Mouse (Mus musculus) kidney, embryonic 16.5 days (tissue): Measurements from ENCODE around the gene Tmem184a. TPM values are rescaled to one million over a fixed set of nuclear protein-coding genes. Genes with fewer than 3 reads are reported as not detected.

Experiments
- ATAC-seq: fragments of 200-750 bp; cut with Nextera tagmentation; 2 replicates; pipeline ENCODE4 v1.8.0; 2017; ENCODE audit warnings: moderate TSS enrichment; ENCODE audit not compliant: low FRiP score, low TSS enrichment
- H3K27ac ChIP-seq: fragments of 300-500 bp; sonication (generic); 2 replicates; pipeline ENCODE4 v1.5.1; 2014; ENCODE audit warnings: low read length
- H3K27me3 ChIP-seq: fragments of 300-500 bp; sonication (generic); 2 replicates; pipeline ENCODE4 v1.6.1; 2014; ENCODE audit warnings: low read length, control low read depth, mixed read lengths; ENCODE audit not compliant: insufficient read depth
- H3K36me3 ChIP-seq: fragments of 300-500 bp; sonication (generic); 2 replicates; pipeline ENCODE4 v1.6.1; 2014; ENCODE audit warnings: low read length, control low read depth, mixed read lengths; ENCODE audit not compliant: insufficient read depth
- H3K4me1 ChIP-seq: fragments of 300-500 bp; sonication (generic); 2 replicates; pipeline ENCODE4 v1.6.1; 2014; ENCODE audit warnings: low read length, control low read depth, mixed read lengths; ENCODE audit not compliant: insufficient read depth
- H3K4me2 ChIP-seq: fragments of 300-500 bp; sonication (generic); replicated peaks from 2 replicates; pipeline ENCODE4 v1.6.1; 2014; ENCODE audit warnings: low read depth, low read length
- H3K4me3 ChIP-seq: fragments of 300-500 bp; sonication (generic); 2 replicates; pipeline ENCODE4 v1.5.1; 2014; ENCODE audit warnings: mild to moderate bottlenecking, low read length
- H3K9ac ChIP-seq: fragments of 300-500 bp; sonication (generic); replicated peaks from 2 replicates; pipeline ENCODE4 v1.6.1; 2014; ENCODE audit warnings: low read length
- H3K9me3 ChIP-seq: fragments of 300-500 bp; sonication (generic); 2 replicates; pipeline ENCODE4 v1.6.1; 2016; ENCODE audit warnings: low read length, control low read depth
- WGBS: fragments of 180-500 bp; shearing (Covaris S2); extraction: QIAGEN DNeasy Blood & Tissue Kit; methylation state at CpG from one replicate; pipeline ENCODE4 v1.1.7; 2014; 5-methylcytosine and 5-hydroxymethylcytosine counted together
- polyA plus RNA-seq: library from polyadenylated mRNA; unstranded; fragments of >200 nt; fragmentation: Nextera tagmentation; extraction: Ambion mirVana; gene quantifications from 2 replicates; pipeline ENCODE4 v1.2.1, GENCODE M21; 2015

The Tmem184a gene
- polyA plus RNA-seq, 1 experiment from 2014 or later, result 10.3 TPM

DNA sequence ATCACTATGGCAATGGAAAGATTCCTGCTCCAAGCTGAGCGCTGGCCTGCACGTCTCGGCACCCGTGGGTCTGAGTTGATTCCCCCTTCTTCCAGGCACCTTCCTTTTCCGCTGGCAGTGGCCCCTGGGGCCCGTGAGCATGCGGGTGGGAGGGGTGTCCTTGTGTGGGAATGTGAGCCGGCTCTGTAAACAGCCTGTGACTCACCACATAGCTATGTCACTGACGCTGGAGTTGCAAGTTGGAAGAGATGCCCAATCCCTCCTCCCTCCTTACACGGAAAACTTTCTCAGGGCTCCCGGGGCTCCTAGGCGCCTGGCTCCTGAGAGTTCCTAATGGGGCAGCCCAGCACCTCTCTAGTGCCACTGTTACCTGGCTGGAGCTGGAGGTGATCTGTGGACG, 22.8 kb downstream of the Tmem184a start:
- WGBS, result 6% methylated on average over 13 of the region's 13 CpGs
- Histone ChIP-seq H3K27me3 (no peaks in the 10 kb centered on the region), H3K9me3 (no peaks in the 10 kb centered on the region), H3K4me2 (peak overlapping the region; percentile 38), H3K27ac (peak overlapping the region; percentile 84), H3K4me3 (peak overlapping the region; percentile 1; the same call in 1 of the 2 replicates), H3K9ac (peak overlapping the region; percentile 18; the same call in 1 of the 2 replicates), H3K36me3 (peaks cover 20% of the 10 kb centered on the region; the same call in 1 of the 2 replicates), H3K4me1 (peaks cover 53% of the 10 kb centered on the region)
- ATAC-seq, result peak; percentile 69

DNA sequence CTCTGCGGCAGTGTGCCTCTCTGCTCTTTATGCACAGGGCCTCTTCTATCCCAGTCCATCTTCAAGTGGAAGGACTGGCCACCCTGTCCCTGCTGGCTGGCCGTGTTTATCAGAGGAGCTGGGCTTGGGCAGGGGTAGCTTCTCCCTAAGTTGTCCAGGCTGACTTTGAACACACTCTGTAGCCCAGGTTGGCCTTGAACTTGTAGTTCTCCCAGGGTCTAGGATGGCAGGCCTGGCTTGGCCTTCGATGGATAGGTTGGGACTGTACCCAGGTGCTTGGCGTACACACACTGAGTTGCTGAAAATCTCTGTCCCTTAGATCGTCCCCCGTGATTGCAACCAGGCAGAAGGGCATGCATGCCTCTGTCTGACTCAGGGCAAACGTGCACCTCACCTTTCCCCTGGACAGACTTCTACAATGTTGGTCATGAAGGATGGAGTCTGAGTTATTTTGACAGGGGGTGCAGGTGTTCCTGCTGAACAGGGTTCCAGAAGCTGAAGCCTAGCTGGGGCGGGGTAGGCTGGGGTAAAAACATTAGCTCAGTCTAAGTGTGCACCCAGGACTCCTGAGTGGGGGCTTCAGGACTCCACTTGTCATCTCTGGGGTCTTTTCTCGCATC, 23.6 kb downstream of the Tmem184a start:
- H3K36me3 ChIP-seq, result peaks cover 13% of the 10 kb centered on the region; the same call in 1 of the 2 replicates
- peaks cover 55% of the 10 kb centered on the region for H3K4me1 ChIP-seq
- H3K4me2 ChIP-seq, result no peak overlapping the region
- H3K27me3 ChIP-seq, result no peaks in the 10 kb centered on the region
- peak overlapping the region; percentile 84; the same call in 1 of the 2 replicates for H3K27ac ChIP-seq
- 0 out of 2 replicates have a peak overlapping the region, but pooled peaks have one; percentile 18 for H3K9ac ChIP-seq
- H3K4me3 ChIP-seq, result no peak overlapping the region
- no peak for ATAC-seq
- no peaks in the 10 kb centered on the region for H3K9me3 ChIP-seq
- WGBS, result 77% methylated on average over 9 of the region's 9 CpGs

DNA sequence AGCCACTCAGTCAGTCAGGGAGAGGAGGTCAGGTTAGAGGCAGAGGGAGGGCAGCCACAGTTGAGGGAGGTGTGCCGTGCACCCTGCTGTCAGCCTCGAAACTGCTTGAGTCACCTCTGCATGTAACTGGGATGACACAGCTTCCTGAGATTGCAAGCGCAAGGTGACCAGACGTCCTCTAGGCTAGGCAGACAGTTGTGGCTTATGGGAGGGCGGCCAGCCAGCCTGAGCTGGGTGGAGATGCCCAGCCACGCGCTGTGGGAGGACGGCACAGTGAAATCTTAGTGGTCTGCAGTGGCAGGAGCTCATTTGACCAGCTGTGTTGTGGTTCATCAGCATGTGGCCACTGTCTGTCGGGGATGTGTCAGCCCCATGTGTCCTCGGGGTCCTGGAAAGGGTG, 24.8 kb downstream of the Tmem184a start:
- H3K4me2 ChIP-seq, result no peak overlapping the region
- no peak overlapping the region for H3K4me3 ChIP-seq
- ATAC-seq, result no peak
- H3K27ac ChIP-seq, result no peak overlapping the region
- 51% methylated on average over 10 of the region's 10 CpGs for WGBS
- H3K9me3 ChIP-seq, result no peaks in the 10 kb centered on the region
- no peaks in the 10 kb centered on the region for H3K27me3 ChIP-seq
- H3K4me1 ChIP-seq, result peaks cover 58% of the 10 kb centered on the region
- H3K9ac ChIP-seq, result no peak overlapping the region; the same call in 1 of the 2 replicates
- 0 out of 2 replicates have a peak, but pooled peaks cover 4% of the 10 kb centered on the region for H3K36me3 ChIP-seq

DNA sequence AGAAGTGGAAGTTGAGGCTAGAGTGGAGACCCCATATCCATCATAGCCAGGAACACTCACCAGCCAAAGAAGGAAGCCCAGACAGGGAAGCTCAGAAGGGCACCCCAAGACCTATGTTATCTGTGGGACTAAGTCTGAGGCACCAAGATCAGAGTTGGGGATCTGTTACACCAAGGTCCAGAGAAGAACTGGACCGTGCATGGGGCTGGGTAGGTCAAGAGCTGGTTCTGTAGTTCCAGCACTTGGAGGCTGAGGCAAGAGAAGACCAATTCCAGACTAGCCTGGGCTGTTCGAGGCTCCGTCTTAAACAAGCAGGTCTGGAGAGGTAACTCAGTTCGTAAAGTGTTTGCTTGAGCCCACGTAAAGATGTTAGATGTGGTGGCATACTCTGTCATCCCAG, 25.6 kb downstream of the Tmem184a start:
- 88% methylated on average over 5 of the region's 5 CpGs for WGBS

DNA sequence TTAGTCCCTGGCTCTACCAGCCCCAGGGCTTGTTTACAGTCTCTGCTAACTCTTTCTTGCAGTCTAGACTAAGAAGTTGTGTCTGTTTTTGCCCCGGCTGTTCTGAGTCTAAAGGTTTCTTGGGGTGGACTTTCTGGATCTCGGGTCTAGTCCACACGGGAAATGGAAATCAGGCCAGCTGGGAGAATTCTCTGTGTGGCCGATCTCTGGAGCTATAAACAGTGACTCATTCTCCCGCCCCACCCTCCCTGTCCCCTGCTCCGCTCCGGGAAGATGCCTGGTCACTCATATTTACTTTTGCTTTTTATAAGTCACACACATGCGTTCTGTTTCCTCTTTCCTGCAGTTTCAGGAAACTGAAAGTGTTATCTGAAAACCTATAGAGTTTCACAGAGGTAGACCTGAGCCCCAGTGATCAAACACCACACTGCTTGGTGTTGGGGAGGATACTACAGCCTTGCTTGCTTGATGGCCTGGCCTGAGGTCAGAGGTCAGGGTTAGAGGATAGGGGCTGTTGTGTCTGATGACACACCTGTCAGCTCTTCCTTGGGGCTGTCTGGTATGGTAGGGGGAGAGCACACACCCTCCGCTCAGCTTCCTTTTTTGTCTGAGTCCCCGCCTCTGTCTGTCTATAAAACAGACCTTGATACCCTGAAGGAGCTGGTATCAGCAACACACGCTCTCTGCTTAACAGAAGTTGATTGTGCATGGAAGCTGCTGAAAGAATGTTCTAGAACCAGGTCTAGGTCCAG, 26.2 kb downstream of the Tmem184a start:
- no peaks in the 10 kb centered on the region for H3K36me3 ChIP-seq
- no peaks in the 10 kb centered on the region for H3K9me3 ChIP-seq
- no peak overlapping the region for H3K9ac ChIP-seq
- peak overlapping the region; percentile 63 for H3K27ac ChIP-seq
- H3K4me2 ChIP-seq, result peak overlapping the region; percentile 98
- H3K4me1 ChIP-seq, result peaks cover 54% of the 10 kb centered on the region
- H3K27me3 ChIP-seq, result no peaks in the 10 kb centered on the region
- no peak for ATAC-seq
- WGBS, result 36% methylated on average over 11 of the region's 11 CpGs
- H3K4me3 ChIP-seq, result peak overlapping the region; percentile 71

More for the DNA sequence above, 25.6 kb downstream of the Tmem184a start:
- Histone ChIP-seq H3K36me3 (no peaks in the 10 kb centered on the region), H3K9me3 (no peaks in the 10 kb centered on the region), H3K9ac (no peak overlapping the region), H3K4me3 (no peak overlapping the region), H3K4me1 (peaks cover 58% of the 10 kb centered on the region), H3K27me3 (no peaks in the 10 kb centered on the region), H3K4me2 (0 out of 2 replicates have a peak overlapping the region, but pooled peaks have one; percentile 98), H3K27ac (no peak overlapping the region)
- no peak for ATAC-seq

DNA sequence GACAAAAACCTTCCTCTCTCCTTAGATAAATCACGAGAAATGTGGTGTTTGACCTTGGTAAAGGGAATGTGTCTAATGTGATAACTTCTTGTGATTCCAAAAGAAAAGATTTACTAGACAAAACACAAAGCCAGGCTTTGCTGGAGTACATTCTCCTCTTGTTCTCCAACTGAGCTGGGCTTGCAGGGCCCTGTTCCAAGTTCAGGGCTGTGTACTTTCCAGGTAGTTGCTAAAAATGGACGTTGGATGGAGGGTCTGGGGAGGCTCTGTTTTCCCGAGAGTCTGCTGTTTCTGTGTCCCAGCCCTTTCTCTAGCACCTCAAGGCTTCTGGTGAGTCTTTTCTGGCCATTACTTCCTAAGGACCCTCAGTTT, 26.8 kb downstream of the Tmem184a start:
- Histone ChIP-seq H3K36me3 (no peaks in the 10 kb centered on the region), H3K4me2 (peak overlapping the region; percentile 98), H3K9me3 (no peaks in the 10 kb centered on the region), H3K9ac (no peak overlapping the region), H3K4me1 (peaks cover 48% of the 10 kb centered on the region), H3K27me3 (no peaks in the 10 kb centered on the region), H3K27ac (peak overlapping the region; percentile 63), H3K4me3 (peak overlapping the region; percentile 71)
- WGBS, result 39% methylated on average over 3 of the region's 3 CpGs
- ATAC-seq, result no peak

DNA sequence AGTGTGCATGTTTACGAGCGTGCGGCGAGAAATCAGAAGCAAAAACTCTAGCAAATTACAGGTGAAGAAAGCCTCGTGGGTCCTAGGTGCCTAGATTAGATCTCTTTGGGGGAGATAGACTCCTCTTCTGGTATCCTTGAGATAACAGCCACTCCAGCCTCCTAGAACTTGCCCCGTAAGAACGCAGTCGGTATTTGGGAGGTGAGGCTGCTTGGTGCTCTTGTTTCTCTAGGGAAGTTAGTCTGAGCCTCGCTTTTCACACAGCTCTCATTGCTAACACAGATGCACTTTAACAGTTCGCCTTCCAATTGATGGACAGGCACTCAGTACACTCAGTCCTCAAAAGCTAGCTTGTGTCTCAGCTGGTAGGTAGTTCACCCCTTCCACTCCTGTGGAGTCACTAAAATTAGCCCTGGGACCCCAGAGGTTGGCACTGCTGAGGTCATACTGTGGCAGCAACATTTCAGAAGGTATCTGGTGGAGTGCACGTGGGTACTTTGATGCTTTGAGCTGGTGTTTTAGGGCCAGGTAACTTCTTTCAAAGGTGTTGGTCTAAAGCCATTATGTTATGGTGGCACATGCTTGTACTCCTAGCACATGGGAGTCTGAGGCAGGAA, 27.4 kb downstream of the Tmem184a start:
- 16% methylated on average over 11 of the region's 11 CpGs for WGBS
- peak overlapping the region; percentile 98 for H3K4me2 ChIP-seq
- H3K27ac ChIP-seq, result no peak overlapping the region
- no peaks in the 10 kb centered on the region for H3K9me3 ChIP-seq
- H3K36me3 ChIP-seq, result no peaks in the 10 kb centered on the region
- peak overlapping the region; percentile 71 for H3K4me3 ChIP-seq
- no peak for ATAC-seq
- H3K27me3 ChIP-seq, result no peaks in the 10 kb centered on the region
- H3K4me1 ChIP-seq, result peaks cover 42% of the 10 kb centered on the region
- peak overlapping the region; percentile 75 for H3K9ac ChIP-seq

DNA sequence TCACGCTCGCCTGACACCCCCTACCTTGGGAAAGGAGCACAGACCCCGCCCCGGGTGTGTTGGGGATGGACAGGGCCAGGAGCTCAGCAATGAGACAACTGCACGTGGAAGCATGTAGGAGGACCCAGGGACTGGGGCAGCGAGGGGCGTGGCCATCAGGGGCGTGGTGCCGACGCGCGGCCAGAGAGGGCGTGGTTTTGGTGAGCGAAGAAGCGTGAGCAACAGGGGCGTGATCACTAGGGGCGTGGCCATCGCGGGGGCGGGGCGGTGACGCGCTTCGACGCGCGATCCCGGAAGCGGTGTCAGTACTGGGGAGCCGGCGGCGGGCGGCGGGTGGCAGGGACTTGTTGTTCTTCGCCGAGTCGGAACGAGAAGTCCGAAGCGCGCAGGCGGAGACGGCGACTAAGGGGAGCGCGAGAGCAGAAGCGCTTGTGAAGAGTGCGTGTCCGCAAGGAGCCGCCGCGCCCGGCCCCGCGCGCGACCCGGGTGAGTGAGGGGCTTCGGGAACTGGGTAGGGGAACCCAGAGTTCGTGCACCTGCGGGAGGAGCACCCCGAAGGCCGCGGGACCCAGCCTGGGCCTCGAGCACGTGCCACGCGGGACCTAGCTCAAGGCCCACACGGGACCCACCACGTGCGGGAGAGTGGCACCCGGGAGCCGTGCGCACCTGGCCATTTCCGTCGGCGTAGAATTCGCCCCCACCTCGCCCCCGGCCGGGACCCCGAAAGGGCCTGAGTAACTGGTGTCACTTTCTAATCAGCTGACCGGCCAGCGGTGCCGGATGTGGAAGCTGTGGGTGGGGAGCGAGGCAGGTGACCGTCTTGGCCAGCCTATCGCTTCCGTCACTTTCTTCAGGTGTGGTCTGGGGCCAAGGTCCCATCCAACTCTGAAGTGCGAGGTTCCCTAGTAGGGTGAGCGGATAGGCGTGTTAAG, 28.2 kb downstream of the Tmem184a start, which contains the start of gene Mafk:
TSS of gene Mafk (plus strand) at position 287 of the 932 bp plus-strand sequence.
- peak within 1 kb of the TSS; percentile 75 for H3K9ac ChIP-seq
- H3K4me2 ChIP-seq, result peak within 1 kb of the TSS; percentile 98
- no peaks in the 10 kb centered on the region for H3K27me3 ChIP-seq
- H3K4me3 ChIP-seq, result peak within 1 kb of the TSS; percentile 71
- H3K27ac ChIP-seq, result peak within 1 kb of the TSS; percentile 15; the same call in 1 of the 2 replicates
- H3K9me3 ChIP-seq, result no peaks in the 10 kb centered on the region
- H3K36me3 ChIP-seq, result no peaks in the 10 kb centered on the region
- H3K4me1 ChIP-seq, result peaks cover 34% of the 10 kb centered on the region
- ATAC-seq, result peak; percentile 91
- WGBS, result under 1% methylated on average over 90 of the region's 92 CpGs

DNA sequence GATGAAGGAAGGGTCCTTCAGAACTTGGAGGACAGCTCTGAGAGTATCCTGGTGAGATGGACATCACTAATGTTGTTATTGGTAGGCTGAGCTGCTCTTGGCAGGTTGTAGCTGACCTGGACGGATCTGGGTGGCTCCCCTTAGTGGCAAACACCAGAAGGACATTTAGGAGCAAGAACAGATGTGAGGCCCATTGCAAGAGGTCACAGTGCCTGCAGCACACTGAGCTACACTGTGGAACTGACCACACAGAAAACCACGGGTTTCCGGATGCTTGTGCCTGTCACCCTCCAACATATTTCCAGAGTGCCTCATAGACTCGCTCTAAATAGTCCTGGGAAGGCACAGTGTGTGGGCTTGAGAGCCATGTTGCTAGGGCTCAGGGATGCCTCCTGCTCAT, 30.3 kb downstream of the Tmem184a start:
- H3K27me3 ChIP-seq, result no peaks in the 10 kb centered on the region
- H3K9ac ChIP-seq, result no peak overlapping the region
- no peak overlapping the region for H3K27ac ChIP-seq
- 64% methylated on average over 4 of the region's 4 CpGs for WGBS
- no peak for ATAC-seq
- no peaks in the 10 kb centered on the region for H3K9me3 ChIP-seq
- H3K4me3 ChIP-seq, result no peak overlapping the region
- H3K4me2 ChIP-seq, result no peak overlapping the region
- peaks cover 26% of the 10 kb centered on the region for H3K4me1 ChIP-seq
- no peaks in the 10 kb centered on the region for H3K36me3 ChIP-seq
